Mouse (Mus musculus): ENCODE measurements around the gene Emc10.

- peak; percentile 89 for TF ChIP-seq ZNF384 (IDR thresholded peaks at IDR 0.05; ENCODE audit: low read depth, low read length)
- no peak for TF ChIP-seq ZC3H11A (IDR thresholded peaks at IDR 0.05; ENCODE audit: borderline replicate concordance, low read depth, low read length)
Observed at GRCm38 (mm10) chr7:44525126-44525832, 28.9 kb upstream of the Emc10 start.
